Mouse (Mus musculus) heart, adult 2 months (tissue): Measurements from ENCODE around the gene Rbmx2.

Experiments used
- CTCF ChIP-seq: fragments of 200-600 bp; IDR thresholded peaks from 2 replicates; pipeline ENCODE4 v1.8.1; 2022; ENCODE audit warnings: antibody characterized with exemption, mild to moderate bottlenecking, moderate library complexity
- EP300 ChIP-seq: fragments of 200-500 bp; IDR thresholded peaks from 2 replicates; pipeline ENCODE4 v1.6.1; 2011; ENCODE audit warnings: low read depth, low read length, control low read depth; ENCODE audit not compliant: insufficient read depth
- POLR2A ChIP-seq: fragments of 200-500 bp; IDR thresholded peaks from 2 replicates; pipeline ENCODE4 v1.6.1; 2011; ENCODE audit warnings: mild to moderate bottlenecking, low read depth, low read length, control low read depth; ENCODE audit not compliant: insufficient read depth

DNA sequence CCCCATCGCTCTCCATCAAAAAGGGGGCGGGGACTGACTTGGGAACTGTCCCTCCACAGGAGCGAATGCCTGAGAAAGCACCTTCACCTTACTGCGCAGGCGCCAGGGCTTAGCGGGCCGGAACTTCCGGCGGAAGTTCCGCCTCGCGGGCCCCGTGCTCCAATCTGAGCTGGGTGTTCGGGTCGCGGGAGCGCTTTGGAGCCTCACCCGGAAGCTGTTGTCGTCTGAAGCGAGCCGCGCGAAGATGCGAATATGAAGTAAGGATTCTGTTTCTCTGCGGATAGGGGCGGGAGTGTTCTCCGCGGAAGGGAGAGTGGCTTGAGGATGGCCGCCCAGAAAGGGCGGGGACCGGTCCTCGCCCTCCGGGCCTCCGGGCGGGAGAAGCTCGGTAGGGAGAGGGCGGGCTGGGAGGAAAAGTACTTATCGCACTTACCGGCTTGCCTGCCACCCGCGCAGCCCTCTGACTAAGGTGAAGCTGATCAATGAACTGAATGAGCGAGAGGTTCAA lies at the start of gene Rbmx2:
- TF ChIP-seq POLR2A (no peak), CTCF (no peak), EP300 (no peak)
